Mouse (Mus musculus) v-Abl transformed pro-B cells (cell line): ENCODE results near the gene Fxyd2.

ENCODE experiments used
- in situ Hi-C, 2 experiments: fragments of 400-800 bp; cut with MboI; formaldehyde crosslinking; loops; one replicate each; pipeline ENCODE4 v1.15.1; 2025; ENCODE audit not compliant: unreplicated experiment in 2 of 2

The Fxyd2 gene

DNA sequence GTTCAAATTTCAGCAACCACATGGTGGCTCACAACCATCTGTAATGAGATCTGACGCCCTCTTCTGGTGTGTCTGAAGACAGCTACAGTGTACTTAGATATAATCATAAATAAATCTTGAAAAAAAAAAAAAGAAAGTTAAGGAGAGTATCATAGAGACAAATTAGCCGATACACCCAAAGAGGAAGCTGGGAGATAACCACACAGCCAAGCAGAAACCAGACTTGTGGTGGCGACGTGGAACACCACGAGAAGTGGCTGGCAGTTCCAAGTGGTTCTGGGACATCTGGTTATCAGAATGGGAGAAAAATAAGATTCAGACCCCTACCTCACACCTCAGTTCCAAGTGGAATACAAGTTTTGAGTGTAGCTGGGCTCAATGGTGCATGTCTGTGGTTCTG is 12.8 kb upstream of the Fxyd2 start:
- in situ Hi-C loops: loop anchor here (5.0 to 10.0 kb wide), 5 partner anchors 84 to 472 kb away; no protein-coding TSS in a partner anchor

DNA sequence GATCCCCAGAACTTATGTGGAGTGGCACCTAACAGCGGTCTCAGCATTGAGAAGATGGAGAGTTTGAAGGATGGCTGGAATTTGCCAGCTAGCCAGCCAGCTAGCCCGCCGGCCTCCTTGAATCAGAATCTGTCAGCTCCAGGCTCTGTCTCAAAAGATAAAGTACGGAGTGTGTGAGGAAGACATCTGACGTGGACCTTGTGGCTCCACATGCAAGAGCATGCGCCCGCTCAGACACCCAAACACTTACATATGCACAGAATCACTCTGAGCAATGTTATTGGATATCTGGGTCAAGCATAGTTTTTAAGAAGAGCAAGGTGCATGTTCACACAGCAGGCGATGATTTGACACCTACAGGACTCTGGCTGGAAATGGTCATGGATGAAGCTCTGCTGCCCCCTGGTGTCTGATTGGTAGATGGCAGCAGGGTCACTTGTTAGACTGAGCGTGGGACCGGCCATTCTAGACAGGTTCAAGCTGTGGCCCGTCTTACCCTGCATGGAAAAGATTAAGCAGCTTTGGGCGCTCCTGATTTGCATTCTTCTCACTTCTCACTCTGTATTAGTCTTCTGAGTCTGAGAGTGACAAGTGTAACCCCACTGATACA is 11.0 kb upstream of the Fxyd2 start:
- in situ Hi-C loops: loop anchor here (5.0 to 10.0 kb wide), 5 partner anchors 86 to 474 kb away; no protein-coding TSS in a partner anchor

DNA sequence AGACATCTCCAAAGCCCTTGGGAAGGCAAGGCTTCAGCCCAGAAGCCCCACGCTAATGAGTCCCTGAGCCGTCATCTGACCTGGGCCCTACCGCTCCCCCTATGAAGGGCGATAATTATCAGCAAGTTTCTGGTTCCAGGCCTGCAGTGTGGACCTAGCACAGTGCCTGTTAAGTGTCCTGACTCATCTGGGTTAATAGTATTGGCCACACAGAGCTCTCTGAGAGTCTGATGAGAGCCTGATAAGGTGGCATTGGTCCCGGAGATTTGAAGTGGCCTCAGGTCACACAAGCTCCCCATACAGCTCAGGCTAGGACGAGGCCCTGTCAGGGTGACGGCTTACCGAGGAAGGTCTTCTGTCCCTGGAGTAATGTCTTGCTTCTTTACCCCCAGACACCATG is 9.9 kb upstream of the Fxyd2 start:
- in situ Hi-C loops: loop anchor here (5.0 to 10.0 kb wide), 5 partner anchors 87 to 475 kb away; no protein-coding TSS in a partner anchor

DNA sequence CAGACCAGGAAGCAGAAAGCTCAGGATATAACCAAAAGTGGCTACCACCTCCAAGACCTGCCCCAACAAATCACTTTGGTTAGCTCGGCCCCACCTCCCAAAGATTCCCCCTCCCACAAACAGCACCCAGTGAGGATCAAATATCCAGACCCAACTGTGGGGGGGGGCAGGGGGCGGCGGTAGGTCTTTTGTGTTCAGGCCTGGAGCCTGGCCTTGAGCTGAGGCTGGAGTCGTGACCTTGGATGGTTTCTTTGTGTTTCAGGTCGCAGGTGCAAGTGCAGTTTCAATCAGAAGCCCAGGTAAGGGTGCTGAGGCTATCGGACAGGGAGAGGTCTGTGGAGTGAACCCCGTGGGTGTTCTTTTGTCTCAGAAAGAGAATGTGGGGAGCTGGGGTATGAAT is 8.2 kb upstream of the Fxyd2 start:
- in situ Hi-C loops: loop anchor here in 1 of 2 experiments (5.0 to 10.0 kb wide), 2 partner anchors 259 to 366 kb away; no protein-coding TSS in a partner anchor

DNA sequence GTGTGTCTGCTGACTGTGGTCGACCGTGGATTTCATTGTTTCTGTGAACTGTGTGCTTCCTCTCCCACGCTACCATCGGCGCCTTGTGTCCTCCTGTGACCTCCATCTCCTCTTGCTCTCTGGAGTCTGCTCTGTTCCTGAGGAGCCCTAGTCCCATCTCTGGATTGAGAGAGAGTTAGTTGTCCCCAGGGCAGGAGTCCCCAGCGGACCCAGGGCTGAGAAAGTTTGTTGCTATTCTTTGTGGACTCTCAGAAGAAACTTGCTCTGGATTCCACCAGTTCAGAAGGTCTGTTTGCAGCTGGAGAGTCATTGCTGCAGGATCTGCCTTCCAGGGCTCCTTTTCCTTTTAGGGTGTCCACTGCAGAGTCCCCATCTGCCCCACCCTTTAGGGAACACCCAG is 4.3 kb upstream of the Fxyd2 start:
- in situ Hi-C loops: loop anchor here in 1 of 2 experiments (10.0 kb wide), 1 partner anchor 370 kb away; no protein-coding TSS in a partner anchor

DNA sequence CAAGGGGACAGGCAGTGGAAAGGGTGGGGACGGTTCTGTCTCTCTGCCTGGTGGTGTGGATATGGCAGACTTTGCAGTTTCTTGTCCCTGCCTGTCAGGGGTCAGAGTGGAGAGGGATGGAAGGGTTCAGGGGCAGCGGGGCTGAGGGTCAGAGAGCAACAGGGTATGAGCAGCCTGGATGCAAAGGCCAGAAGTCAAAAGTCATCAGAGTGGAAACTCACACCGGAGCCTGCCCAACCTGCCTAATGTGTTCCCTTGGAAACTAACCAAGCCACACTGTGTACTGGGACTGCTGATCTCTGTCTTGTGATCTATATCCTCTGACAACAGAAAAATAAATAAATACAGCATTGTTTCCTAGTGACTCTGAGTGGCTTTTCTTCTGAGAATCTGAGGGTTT is 3.7 kb upstream of the Fxyd2 start:
- in situ Hi-C loops: loop anchor here in 1 of 2 experiments (10.0 kb wide), 1 partner anchor 371 kb away; no protein-coding TSS in a partner anchor

DNA sequence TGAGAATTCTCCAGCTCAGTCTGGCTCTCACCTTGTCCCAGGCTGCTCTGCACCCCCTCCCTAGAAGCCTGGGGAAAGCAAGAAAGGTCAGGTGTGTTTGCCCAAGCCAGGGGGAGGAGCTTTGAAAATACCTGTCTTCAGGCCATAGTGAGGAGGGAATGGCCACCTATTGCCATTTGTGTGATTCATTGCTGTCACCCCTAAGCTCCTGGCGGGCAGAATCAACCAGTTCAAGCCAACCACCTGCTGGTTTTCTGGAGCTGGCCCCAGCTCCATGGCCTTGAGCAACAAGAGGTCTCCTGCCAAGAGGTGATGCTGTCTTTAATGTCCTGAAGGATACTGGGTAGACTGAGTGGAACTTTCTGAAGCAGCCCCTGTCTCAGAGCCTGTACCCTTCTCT is 1.1 kb upstream of the Fxyd2 start:
- in situ Hi-C loops: loop anchor here in 1 of 2 experiments (10.0 kb wide), 1 partner anchor 374 kb away; no protein-coding TSS in a partner anchor

DNA sequence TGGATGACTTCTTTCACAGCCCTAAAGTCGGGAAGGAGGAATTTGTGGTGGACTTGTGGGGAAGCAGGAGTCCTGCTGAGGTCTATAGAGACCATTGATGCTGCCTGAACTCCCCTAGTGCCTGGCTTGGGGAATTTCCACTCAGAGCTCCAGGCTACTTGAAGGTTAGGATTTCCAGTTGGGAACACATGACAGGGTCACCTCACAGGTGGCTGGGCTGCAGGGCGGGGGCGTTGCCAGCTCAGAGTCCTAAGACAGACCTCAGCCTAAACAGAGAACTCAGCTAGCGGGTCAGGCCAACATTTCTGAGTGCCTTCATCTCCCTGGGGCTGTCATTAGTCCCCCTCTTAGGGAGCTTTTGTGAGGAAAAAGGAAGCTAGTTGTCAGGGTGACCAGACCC is 2.4 kb downstream of the Fxyd2 start:
- in situ Hi-C loops: loop anchor here (25.0 kb wide), 4 partner anchors 535 to 940 kb away; partner anchors contain the start of genes Upk2 (in 2 of the 2), Apoa5 (in 1 of the 2), Tagln (in 1 of the 2) and Zpr1 (in 1 of the 2)

DNA sequence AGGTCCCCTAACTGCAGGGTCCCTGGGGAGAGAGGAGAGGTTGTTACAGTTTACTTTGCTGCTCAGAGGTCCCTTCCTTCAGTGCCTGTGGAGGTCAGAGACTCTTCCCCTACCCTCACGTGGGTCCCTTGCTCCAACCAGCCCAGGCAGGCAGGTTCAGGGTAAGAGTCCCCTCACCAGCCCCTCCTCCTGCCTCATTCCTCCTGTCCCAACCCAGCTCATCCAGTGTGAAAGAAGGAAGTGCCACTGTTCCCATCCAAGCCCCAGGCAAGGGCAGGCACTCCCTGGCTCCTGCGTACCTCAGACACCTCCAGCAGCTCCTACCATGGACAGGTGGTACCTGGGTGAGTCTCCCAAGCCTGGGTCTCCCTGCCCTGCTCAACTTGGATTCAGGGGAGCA is 3.5 kb downstream of the Fxyd2 start:
- in situ Hi-C loops: loop anchor here (25.0 kb wide), 4 partner anchors 534 to 941 kb away; partner anchors contain the start of genes Upk2 (in 2 of the 2), Apoa5 (in 1 of the 2), Tagln (in 1 of the 2) and Zpr1 (in 1 of the 2)

DNA sequence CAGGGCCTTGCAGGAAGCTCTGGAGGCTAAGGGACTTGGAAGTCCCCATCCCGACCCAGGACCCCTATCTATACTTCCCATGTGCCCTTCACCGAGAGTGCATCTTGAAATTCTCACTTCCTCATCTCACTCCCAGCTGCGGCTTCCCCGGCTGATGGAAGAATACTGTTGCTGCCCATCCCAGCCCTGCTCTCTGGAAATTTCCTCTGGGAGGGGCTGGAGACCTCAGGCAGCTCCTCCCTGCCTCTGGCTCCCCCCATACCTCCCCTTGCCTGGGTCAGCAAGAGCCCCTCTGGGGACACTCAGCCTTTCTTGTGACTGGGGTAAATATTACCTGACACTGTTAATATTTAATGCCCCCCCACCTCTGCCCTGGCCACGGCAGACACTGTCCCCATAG is 6.2 kb downstream of the Fxyd2 start:
- in situ Hi-C loops: loop anchor here (25.0 kb wide), 4 partner anchors 532 to 943 kb away; partner anchors contain the start of genes Upk2 (in 2 of the 2), Apoa5 (in 1 of the 2), Tagln (in 1 of the 2) and Zpr1 (in 1 of the 2)

DNA sequence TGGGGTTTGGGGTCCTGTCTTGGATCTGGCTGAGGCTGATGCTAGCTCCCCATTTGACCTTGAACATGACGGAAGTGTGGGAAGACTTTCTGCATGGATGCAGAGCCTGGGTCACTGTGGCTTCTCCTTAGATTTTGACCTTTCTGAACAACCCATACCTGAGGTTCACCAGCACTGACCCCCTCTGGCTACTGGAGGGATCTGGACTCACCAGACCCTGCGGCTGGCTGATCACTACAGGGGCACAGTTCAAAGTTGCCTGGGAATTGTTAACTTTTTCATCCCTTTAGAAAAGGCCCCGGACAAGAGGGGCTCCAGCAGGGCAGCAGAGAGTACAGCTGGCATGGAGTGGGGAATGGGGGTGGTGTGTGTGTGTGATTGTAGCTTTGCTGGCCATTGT is 7.3 kb downstream of the Fxyd2 start:
- in situ Hi-C loops: loop anchor here (25.0 kb wide), 4 partner anchors 530 to 945 kb away; partner anchors contain the start of genes Upk2 (in 2 of the 2), Apoa5 (in 1 of the 2), Tagln (in 1 of the 2) and Zpr1 (in 1 of the 2)

DNA sequence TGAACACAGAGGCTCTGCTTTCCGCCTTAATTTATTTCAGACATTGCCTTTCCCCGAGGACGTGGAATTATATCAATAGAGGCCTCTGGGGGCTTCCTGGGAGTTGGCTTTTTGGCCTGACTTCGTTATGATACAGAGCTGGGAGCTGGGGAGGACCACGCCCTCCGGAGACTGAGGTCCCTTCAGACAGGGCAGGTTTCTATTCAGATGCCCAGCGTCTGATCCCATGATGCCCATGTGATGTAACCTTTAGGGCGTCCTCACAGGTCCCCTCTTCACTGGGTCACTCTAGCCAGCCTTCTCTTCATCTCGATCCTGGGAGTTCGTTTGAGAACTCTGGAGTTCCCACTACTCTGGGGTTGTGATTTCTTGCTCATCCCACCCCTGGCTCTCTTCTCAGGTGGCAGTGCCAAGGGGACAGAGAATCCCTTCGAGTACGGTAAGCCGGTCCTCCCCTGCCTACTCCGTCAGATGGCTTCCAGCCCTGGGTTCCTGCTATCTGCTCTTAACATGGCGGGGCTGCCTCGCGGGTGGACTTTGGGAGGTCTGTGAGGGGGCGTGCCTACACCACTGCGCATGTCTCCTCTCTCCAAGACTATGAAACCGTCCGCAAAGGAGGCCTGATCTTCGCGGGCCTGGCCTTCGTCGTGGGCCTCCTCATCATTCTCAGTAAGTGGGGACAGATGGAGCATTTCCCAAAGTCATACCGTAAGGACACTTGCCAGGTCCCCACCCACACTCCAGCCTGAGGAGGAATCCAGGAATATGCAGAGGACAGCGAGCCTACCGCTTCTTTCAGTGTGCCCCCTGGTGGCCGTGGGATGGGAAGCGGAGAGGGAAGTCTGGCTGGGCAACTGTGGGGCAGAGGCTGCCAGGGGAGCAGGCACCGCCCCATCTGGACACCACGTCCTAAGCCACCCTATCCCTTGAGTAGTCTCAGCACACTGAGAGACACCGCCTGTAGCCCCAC is 8.5 kb downstream of the Fxyd2 start:
- in situ Hi-C loops: loop anchor here (25.0 kb wide), 4 partner anchors 529 to 946 kb away; partner anchors contain the start of genes Upk2 (in 2 of the 2), Apoa5 (in 1 of the 2), Tagln (in 1 of the 2) and Zpr1 (in 1 of the 2)

DNA sequence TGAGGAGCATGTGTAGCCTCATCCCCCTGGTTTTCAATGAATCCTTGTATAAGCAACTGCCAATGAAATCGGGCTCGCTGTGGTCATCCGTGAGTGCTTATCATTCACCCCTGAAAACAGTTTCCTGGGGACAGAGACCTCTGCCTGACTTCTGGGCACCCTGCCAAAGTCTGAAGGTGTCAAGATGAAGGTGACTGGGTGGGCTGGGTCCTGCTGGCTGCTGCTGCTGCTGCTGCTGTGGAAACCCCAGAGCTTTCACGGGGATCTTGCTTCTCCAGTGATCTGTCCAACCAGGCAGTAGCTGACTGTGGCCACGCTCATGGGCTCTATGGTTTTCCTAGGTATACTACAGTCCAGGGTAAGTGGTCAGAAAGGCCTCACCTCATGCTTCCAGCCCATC is 10.7 kb downstream of the Fxyd2 start:
- in situ Hi-C loops: loop anchor here (5.0 to 25.0 kb wide), 7 partner anchors 347 to 948 kb away; partner anchors contain the start of genes Upk2 (in 2 of the 2), Apoa5 (in 1 of the 2), Tagln (in 1 of the 2) and Zpr1 (in 1 of the 2)

DNA sequence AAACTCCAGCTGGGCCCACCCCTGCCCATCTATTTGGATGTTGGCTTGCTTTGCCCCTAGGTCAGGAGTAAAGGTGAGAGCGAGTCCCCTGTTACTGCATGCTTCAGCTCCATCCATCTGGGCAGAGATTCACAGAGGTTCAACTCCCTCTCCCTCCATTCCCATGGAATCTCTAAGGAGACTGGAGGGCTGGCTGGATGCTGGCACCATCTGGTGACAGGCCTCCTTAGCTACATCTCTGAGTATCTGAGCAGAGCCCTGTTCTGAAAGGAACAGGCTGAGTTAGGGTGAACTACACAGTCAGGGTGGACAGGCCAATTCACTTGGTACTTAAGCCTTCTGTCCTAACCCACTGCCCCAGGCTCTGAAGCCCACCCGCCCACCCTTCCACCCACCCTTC is 11.1 kb downstream of the Fxyd2 start:
- in situ Hi-C loops: loop anchor here (5.0 to 25.0 kb wide), 7 partner anchors 347 to 948 kb away; partner anchors contain the start of genes Upk2 (in 2 of the 2), Apoa5 (in 1 of the 2), Tagln (in 1 of the 2) and Zpr1 (in 1 of the 2)

DNA sequence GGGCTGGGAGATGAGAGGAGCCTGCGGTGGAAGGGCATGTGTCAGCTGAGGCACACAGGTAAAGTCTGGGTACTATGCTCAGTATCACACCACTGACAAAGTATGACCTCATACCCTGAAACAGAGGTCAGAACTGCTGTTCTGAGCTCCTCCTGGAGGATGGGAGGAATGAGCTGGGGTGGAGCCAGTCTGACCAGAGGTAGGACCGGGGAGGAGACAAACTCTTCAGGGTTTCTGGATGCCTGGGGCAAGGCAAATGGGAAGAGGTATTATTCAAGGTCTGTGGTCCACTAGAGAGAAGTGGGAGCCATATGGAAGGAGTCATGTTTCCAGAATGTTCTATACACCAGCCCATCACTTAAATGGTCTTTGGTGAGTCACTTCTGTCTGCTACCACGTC is 11.6 kb downstream of the Fxyd2 start:
- in situ Hi-C loops: loop anchor here (5.0 to 25.0 kb wide), 7 partner anchors 346 to 949 kb away; partner anchors contain the start of genes Upk2 (in 2 of the 2), Apoa5 (in 1 of the 2), Tagln (in 1 of the 2) and Zpr1 (in 1 of the 2)

DNA sequence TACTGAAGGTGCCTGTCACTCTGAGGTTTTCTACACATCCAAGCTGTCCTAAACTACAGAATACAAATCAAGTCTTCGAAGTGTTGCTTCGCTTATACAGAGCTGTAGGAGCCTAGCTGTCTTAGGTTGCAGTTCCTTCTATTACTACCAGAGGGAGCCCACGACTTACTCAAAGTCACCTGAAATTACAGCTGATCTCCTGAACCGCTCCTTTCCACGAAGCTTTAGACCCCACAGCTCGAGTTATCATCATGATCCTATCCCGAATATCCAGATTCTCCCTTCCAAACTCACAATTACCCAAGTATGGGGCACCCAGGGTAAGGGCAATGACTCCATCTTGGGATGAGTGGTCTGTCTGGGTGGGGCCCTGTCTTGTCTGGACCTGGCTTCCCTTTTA is 12.3 kb downstream of the Fxyd2 start:
- in situ Hi-C loops: loop anchor here (5.0 to 25.0 kb wide), 7 partner anchors 345 to 950 kb away; partner anchors contain the start of genes Upk2 (in 2 of the 2), Apoa5 (in 1 of the 2), Tagln (in 1 of the 2) and Zpr1 (in 1 of the 2)

DNA sequence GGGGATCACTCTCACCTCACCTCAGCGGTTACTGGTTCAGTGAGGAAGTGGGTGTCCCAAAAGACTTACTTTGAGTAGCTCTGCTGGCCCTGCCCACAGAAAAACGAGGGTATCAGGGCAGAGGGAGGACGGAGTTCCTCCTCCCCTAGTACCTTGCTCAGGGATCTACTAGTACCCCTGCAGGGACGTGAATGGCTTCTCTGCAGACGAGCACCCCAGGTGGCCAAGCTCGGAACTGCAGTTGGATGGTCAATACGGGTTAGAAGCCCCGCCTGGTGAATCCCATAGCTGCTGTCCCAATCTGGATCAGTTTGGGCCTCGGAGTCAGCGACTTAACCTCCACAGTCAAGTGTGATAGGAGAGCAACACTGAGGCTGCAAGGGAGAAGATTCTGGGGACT is 12.8 kb downstream of the Fxyd2 start:
- in situ Hi-C loops: loop anchor here (5.0 to 25.0 kb wide), 7 partner anchors 345 to 950 kb away; partner anchors contain the start of genes Upk2 (in 2 of the 2), Apoa5 (in 1 of the 2), Tagln (in 1 of the 2) and Zpr1 (in 1 of the 2)

DNA sequence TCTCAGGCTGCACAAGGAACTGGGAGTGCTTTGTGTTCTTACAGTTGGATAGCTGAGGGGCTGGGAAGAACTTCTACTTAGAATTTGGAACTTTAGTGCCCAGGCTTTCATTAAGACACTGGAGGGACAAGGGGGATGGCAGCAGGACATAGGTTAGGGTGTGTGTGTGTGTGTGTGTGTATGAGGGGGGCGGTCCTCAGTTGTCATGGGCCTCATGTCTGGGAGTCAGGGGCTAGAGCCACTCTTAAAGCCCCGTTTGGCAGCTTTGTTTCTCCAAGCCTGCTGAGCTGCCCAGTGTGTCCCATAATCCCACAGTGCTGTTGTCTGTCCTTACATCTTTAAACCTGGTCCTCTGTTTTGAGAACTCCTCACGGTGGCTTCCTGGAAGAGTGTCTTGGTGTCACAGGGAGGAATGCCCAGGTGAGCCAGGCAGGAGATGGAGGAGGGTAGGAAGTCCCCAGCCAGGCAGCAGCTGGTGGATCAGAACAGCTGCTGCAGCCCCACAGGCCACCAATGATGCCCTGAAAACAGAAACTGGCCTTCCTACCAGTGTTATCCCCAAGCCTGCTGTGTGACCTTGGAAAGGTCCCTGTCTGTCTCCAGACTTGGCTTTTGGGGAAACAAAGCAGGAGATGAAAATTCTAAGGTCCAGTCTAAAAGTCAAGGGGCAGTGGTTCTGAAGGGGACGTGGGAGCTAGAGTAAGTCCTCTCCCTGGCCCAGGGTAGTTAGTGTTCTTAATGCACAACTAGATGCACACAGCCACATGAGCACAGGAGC is 13.4 kb downstream of the Fxyd2 start:
- in situ Hi-C loops: loop anchor here (5.0 to 25.0 kb wide), 7 partner anchors 344 to 951 kb away; partner anchors contain the start of genes Upk2 (in 2 of the 2), Apoa5 (in 1 of the 2), Tagln (in 1 of the 2) and Zpr1 (in 1 of the 2)
